Mouse (Mus musculus) embryonic stem cell, embryonic (primary cell): ENCODE data around the gene Olfr1393.
"Not testable (repeated sequence)": the region's sequence is repeated elsewhere in the genome, so short reads cannot be mapped to it uniquely, and the experiment has no call there.

Experiments
- CTCF ChIA-PET, 4 experiments: fragments of 300-600 bp in 2 of 4; fragments of 350-600 bp in 2 of 4; sonication (Branson Sonifier 250); formaldehyde crosslinking; loops; one replicate each; lab custom pipeline; 2022; ENCODE audit warnings: inconsistent platforms in 2 of 4; lab: Charles Lee
- POLR2A ChIA-PET, 4 experiments: fragments of 300-600 bp in 2 of 4; fragments of 350-600 bp in 2 of 4; sonication (Branson Sonifier 250); formaldehyde crosslinking; loops; one replicate each; lab custom pipeline; 2022; ENCODE audit warnings: antibody characterized with exemption in 4 of 4, inconsistent platforms in 1 of 4; lab: Charles Lee

The Olfr1393 gene

GRCm38 (mm10) chr11:49265101-49265500 is 13.0 kb upstream of the Olfr1393 start:
- POLR2A ChIA-PET, result interaction anchor here in 3 of 4 experiments (1.0 to 2.0 kb wide), 4 partner anchors 11 to 62 kb away, joined by 3 to 6 read pairs (median 4); partner anchors contain the start of gene Zfp62 (in 1 of the 3)
- CTCF ChIA-PET, result interaction anchor here in 1 of 4 experiments (0.6 kb wide), 1 partner anchor 50 kb away, joined by 6 read pairs; no protein-coding TSS in a partner anchor

- POLR2A ChIA-PET, result interaction anchor here in 1 of 4 experiments (2.8 kb wide), 1 partner anchor 64 kb away, joined by 10 read pairs; the partner anchor contains the start of gene Zfp62
- CTCF ChIA-PET, result interaction anchor here in 2 of 4 experiments (0.6 to 0.8 kb wide), 2 partner anchors 9 to 476 kb away, joined by 4 read pairs; no protein-coding TSS in a partner anchor
Measured at GRCm38 (mm10) chr11:49266671-49267070, 11.4 kb upstream of the Olfr1393 start.

GRCm38 (mm10) chr11:49267316-49267715 is 10.8 kb upstream of the Olfr1393 start:
- CTCF ChIA-PET, result no interaction called here
- POLR2A ChIA-PET, result interaction anchor here in 2 of 4 experiments (1.0 to 2.8 kb wide), 3 partner anchors 22 to 64 kb away, joined by 4 to 10 read pairs (median 7); partner anchors contain the start of gene Zfp62 (in 2 of the 2)

GRCm38 (mm10) chr11:49267970-49268579 is 10.0 kb upstream of the Olfr1393 start:
- POLR2A ChIA-PET, result interaction anchor here in 3 of 4 experiments (0.5 to 2.8 kb wide), 4 partner anchors 22 to 525 kb away, joined by 4 to 10 read pairs (median 6); partner anchors contain the start of gene Zfp62 (in 2 of the 3)
- CTCF ChIA-PET, result no interaction called here

GRCm38 (mm10) chr11:49269761-49270160 is 8.3 kb upstream of the Olfr1393 start:
- POLR2A ChIA-PET, result interaction anchor here in 1 of 4 experiments (0.7 to 1.2 kb wide), 2 partner anchors 67 to 69 kb away, joined by 3 read pairs; partner anchors contain the start of gene Zfp62
- CTCF ChIA-PET, result no interaction called here

GRCm38 (mm10) chr11:49270368-49270767 is 7.7 kb upstream of the Olfr1393 start:
- ChIA-PET POLR2A (no interaction called here), CTCF (no interaction called here)

GRCm38 (mm10) chr11:49271334-49271733 is 6.8 kb upstream of the Olfr1393 start:
- ChIA-PET CTCF (interaction anchor here (0.5 to 1.0 kb wide), 9 partner anchors 10 to 1182 kb away, joined by 3 to 6 read pairs (median 3); partner anchors contain the start of genes Btnl9 (in 1 of the 4) and Mgat1 (in 1 of the 4)), POLR2A (interaction anchor here in 1 of 4 experiments (0.9 to 1.0 kb wide), 2 partner anchors 10 to 69 kb away, joined by 3 read pairs; partner anchors contain the start of gene Zfp62)

- POLR2A ChIA-PET, result interaction anchor here in 1 of 4 experiments (0.6 kb wide), 1 partner anchor 70 kb away, joined by 4 read pairs; no protein-coding TSS in a partner anchor
- CTCF ChIA-PET, result interaction anchor here in 1 of 4 experiments (0.8 kb wide), 1 partner anchor 170 kb away, joined by 4 read pairs; no protein-coding TSS in a partner anchor
Measured at GRCm38 (mm10) chr11:49273834-49274519, 4.1 kb upstream of the Olfr1393 start.

- POLR2A ChIA-PET, CTCF ChIA-PET: not testable (repeated sequence)
Measured at GRCm38 (mm10) chr11:49284982-49285381, 6.9 kb downstream of the Olfr1393 start, which contains the start of gene Olfr1392. Gene Olfr1392, plus strand, starts transcription at chr11:49285282.

GRCm38 (mm10) chr11:49287251-49287650 is 9.1 kb downstream of the Olfr1393 start:
- POLR2A ChIA-PET, result no interaction called here

GRCm38 (mm10) chr11:49292777-49293176 is 14.7 kb downstream of the Olfr1393 start:
- ChIA-PET CTCF (no interaction called here), POLR2A (no interaction called here)

More at GRCm38 (mm10) chr11:49287251-49287650, 9.1 kb downstream of the Olfr1393 start:
- CTCF ChIA-PET, result interaction anchor here in 1 of 4 experiments (0.6 kb wide), 1 partner anchor 321 kb away, joined by 3 read pairs; no protein-coding TSS in a partner anchor

- ChIA-PET CTCF (no interaction called here), POLR2A (no interaction called here)
Measured at GRCm38 (mm10) chr11:49304441-49304840, 26.3 kb downstream of the Olfr1393 start, which contains the start of gene Olfr10. Gene Olfr10, plus strand, starts transcription at chr11:49304741.

GRCm38 (mm10) chr11:49308547-49308946 is 30.4 kb downstream of the Olfr1393 start:
- CTCF ChIA-PET, POLR2A ChIA-PET: not testable (repeated sequence)

GRCm38 (mm10) chr11:49322442-49322841 is 44.3 kb downstream of the Olfr1393 start, which contains the start of gene Olfr1391:
Gene Olfr1391, plus strand, starts transcription at chr11:49322742.
- ChIA-PET CTCF (interaction anchor here in 1 of 4 experiments (0.5 kb wide), 1 partner anchor 1041 kb away, joined by 3 read pairs; no protein-coding TSS in a partner anchor), POLR2A (no interaction called here)

GRCm38 (mm10) chr11:49326726-49327125 is 48.6 kb downstream of the Olfr1393 start:
- POLR2A ChIA-PET, result no interaction called here
- CTCF ChIA-PET, result no interaction called here

- ChIA-PET POLR2A (no interaction called here), CTCF (no interaction called here)
Measured at GRCm38 (mm10) chr11:49329686-49330085, 51.6 kb downstream of the Olfr1393 start.
